Mouse (Mus musculus) megakaryocyte-erythroid progenitor cell, adult 5-6 weeks (primary cell): ENCODE results near the gene Rnf114. TPM values are rescaled to one million over a fixed set of nuclear protein-coding genes. Genes with fewer than 3 reads are reported as not detected.

Source experiments
- ATAC-seq: replicated peaks from 2 replicates; pipeline ENCODE4 v1.8.0; 2016; ENCODE audit warnings: mild to moderate bottlenecking, inconsistent platforms; ENCODE audit not compliant: severe bottlenecking, poor library complexity, low FRiP score, low TSS enrichment
- total RNA-seq, 2 experiments: library from RNA; stranded (forward) in 1 of 2; stranded (reverse) in 1 of 2; fragments of 200-1000, 215-1000 nt in 1 of 2; fragments of >200 nt in 1 of 2; fragmentation: Nextera tagmentation in 1 of 2; gene quantifications; 2 replicates each; pipeline ENCODE4 v1.2.3; 2014 to 2017

Gene Rnf114
- total RNA-seq, 2 experiments from 2014 or later: 19.5 to 34.8 TPM

- no peak for ATAC-seq
Measured at GRCm38 (mm10) chr2:167552927-167553402, 60.5 kb downstream of the Rnf114 start.

- no peak for ATAC-seq
Measured at GRCm38 (mm10) chr2:167555766-167556165, 63.3 kb downstream of the Rnf114 start.

GRCm38 (mm10) chr2:167559413-167559812 lies 67.0 kb downstream of the Rnf114 start:
- ATAC-seq: no peak

GRCm38 (mm10) chr2:167562101-167562500 lies 69.7 kb downstream of the Rnf114 start:
- ATAC-seq: no peak

GRCm38 (mm10) chr2:167563035-167563434 lies 70.6 kb downstream of the Rnf114 start:
- no peak for ATAC-seq

GRCm38 (mm10) chr2:167563703-167564102 lies 71.3 kb downstream of the Rnf114 start:
- ATAC-seq: no peak

- no peak for ATAC-seq
Measured at GRCm38 (mm10) chr2:167564551-167565311, 72.3 kb downstream of the Rnf114 start.

- ATAC-seq: no peak
Measured at GRCm38 (mm10) chr2:167565312-167565656, 72.8 kb downstream of the Rnf114 start.

GRCm38 (mm10) chr2:167565682-167566081 lies 73.2 kb downstream of the Rnf114 start:
- ATAC-seq: no peak

Other genes with a start within 250 kb of the Rnf114 start
- 2.1 TPM in 1 of 2 replicates, not detected in the other for gene B4galt5, start 143.5 kb upstream of the Rnf114 start, total RNA-seq (2014; fragmentation: Nextera tagmentation)
- 0.80 and 20.1 TPM in 2 replicates for gene B4galt5, start 143.5 kb upstream of the Rnf114 start, total RNA-seq (2017)
- gene Slc9a8, start 70.9 kb upstream of the Rnf114 start, total RNA-seq (2014; fragmentation: Nextera tagmentation): 46.2 and 48.6 TPM in 2 replicates
- 20.5 and 28.3 TPM in 2 replicates for gene Slc9a8, start 70.9 kb upstream of the Rnf114 start, total RNA-seq (2017)
- gene Spata2, start 242 bp downstream of the Rnf114 start, total RNA-seq (2014; fragmentation: Nextera tagmentation): 16.0 and 23.2 TPM in 2 replicates
- gene Spata2, start 242 bp downstream of the Rnf114 start, total RNA-seq (2017): 6.8 and 8.1 TPM in 2 replicates
- gene Snai1, start 45.5 kb downstream of the Rnf114 start, total RNA-seq (2014; fragmentation: Nextera tagmentation): 0.37 TPM in 1 of 2 replicates, not detected in the other
- gene Snai1, start 45.5 kb downstream of the Rnf114 start, total RNA-seq (2017): 0.52 TPM in 1 of 2 replicates, not detected in the other
- gene Ube2v1, start 139.4 kb downstream of the Rnf114 start, total RNA-seq (2014; fragmentation: Nextera tagmentation): 194 and 207 TPM in 2 replicates
- gene Ube2v1, start 139.4 kb downstream of the Rnf114 start, total RNA-seq (2017): 46.6 and 78.6 TPM in 2 replicates
- gene Gm20431, start 168.9 kb downstream of the Rnf114 start, total RNA-seq (2014; fragmentation: Nextera tagmentation): 16.1 TPM in 1 of 2 replicates, not detected in the other
- not detected in 2 replicates for gene Gm20431, start 168.9 kb downstream of the Rnf114 start, total RNA-seq (2017)
- 0.83 and 1.4 TPM in 2 replicates for gene Cebpb, start 196.3 kb downstream of the Rnf114 start, total RNA-seq (2014; fragmentation: Nextera tagmentation)
- 2.3 and 3.1 TPM in 2 replicates for gene Cebpb, start 196.3 kb downstream of the Rnf114 start, total RNA-seq (2017)
- 19.5 and 28.4 TPM in 2 replicates for gene Tmem189, start 197.2 kb downstream of the Rnf114 start, total RNA-seq (2014; fragmentation: Nextera tagmentation)
- gene Tmem189, start 197.2 kb downstream of the Rnf114 start, total RNA-seq (2017): 10.2 and 16.8 TPM in 2 replicates